Mouse (Mus musculus): ENCODE measurements around the gene Fgf5. TPM values are rescaled to one million over a fixed set of nuclear protein-coding genes. Genes with fewer than 3 reads are reported as not detected.
A peak's percentile ranks its signal among the peaks of the same experiment; 100 is the strongest.

The Fgf5 gene
- total RNA-seq, 2 experiments from 2014 or later = 3.3 to 4.1 TPM

DNA sequence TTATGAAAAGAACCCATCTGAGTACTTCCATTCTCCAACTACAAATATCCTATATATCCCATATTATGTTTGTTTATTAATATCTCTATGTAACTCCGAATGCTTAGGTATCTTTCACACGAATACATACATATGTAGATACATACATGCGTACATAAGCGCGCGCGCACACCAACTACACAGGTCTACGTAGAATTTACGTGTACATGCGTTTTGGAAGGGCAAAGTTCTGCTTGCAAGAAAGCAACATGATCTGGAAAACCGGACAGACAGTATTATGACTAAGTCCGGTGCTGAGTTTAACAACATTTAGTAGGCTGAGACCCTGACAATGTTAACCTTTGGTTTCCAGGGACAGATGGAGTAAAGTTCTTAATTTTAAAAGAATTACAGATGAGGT, 1.2 kb downstream of the Fgf5 start:
- H3K4me3 ChIP-seq = peak overlapping the region; percentile 54
- no peak for TF ChIP-seq CTCF (IDR thresholded peaks at IDR 0.05)
- no peak for DNase-seq (ENCODE audit: extremely low spot score in 1 of 2, low spot score in 2 of 2)
- H3K27ac ChIP-seq = no peak overlapping the region
- intact Hi-C loops (cut with DNase I) = loop anchor here (2.0 kb wide), 1 partner anchor 28 kb away; no protein-coding TSS in a partner anchor

DNA sequence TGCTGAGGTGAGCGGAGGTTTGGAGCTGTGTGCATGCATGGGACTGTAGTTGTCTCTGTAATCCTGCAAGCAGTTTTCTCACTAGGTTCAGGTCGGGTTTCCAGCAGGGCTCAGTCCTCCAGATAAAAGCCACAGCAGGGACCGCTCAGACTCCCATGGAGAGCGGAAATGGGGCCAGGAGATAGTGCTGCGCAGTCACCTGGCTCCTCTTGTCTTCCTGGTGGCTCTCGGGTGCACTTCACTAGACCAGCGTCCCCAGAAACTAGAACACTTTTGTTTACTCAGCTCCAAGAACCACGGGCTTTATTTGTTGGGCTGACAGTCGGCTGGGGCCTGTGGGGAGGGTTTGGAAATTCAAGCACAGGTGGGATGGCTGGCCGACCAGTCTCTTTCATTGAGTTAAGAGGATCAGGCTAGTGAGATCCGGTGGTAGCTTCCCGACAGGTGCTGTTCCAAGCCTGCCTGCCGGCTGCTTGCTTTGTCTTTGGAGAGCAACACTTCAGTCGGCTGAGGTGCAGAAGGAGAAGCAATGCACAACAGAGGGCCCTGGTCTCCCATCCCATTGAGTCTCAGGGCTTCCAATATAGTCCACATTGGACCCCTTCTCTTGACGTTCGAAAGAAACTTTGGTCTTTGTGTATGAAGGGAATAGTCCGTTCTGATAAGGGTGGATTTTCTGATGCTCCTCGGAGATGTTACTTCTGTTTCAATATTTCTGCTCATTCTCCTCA, 1.9 kb downstream of the Fgf5 start:
- Histone ChIP-seq H3K4me3 (peak overlapping the region; percentile 54), H3K27ac (no peak overlapping the region)
- intact Hi-C loops (cut with DNase I) = loop anchor here (2.0 kb wide), 1 partner anchor 27 kb away; no protein-coding TSS in a partner anchor
- no peak for TF ChIP-seq CTCF (IDR thresholded peaks at IDR 0.05)
- DNase-seq (ENCODE audit: extremely low spot score in 1 of 2, low spot score in 2 of 2) = no peak

- intact Hi-C loops (cut with DNase I) = no loop called here
- no peak for TF ChIP-seq CTCF (IDR thresholded peaks at IDR 0.05)
- DNase-seq (ENCODE audit: extremely low spot score in 1 of 2, low spot score in 2 of 2) = no peak
- no peak overlapping the region for H3K27ac ChIP-seq
- no peak overlapping the region for H3K4me3 ChIP-seq
Measured at GRCm38 (mm10) chr5:98275318-98275818, 21.4 kb downstream of the Fgf5 start.

DNA sequence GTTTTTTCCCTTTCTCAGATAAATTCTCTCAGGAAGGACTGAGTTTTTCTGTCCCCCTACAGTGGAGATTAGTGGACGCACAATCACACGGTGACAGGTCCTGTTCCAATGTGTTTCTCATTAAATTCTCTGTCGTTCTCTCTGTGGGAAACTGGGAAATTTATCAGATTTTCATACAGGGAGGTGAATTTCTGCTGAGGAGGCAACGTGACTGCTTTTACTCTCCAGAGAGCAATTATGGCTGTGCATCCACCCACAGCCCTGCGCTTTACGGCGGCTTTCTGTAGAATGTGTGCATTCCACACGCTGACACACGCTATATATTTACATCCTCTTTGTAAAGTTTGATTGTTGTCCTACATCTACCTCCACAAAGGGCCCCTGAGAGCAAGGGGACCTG, 28.0 kb downstream of the Fgf5 start:
- no peak for DNase-seq (ENCODE audit: extremely low spot score in 1 of 2, low spot score in 2 of 2)
- no peak overlapping the region for H3K4me3 ChIP-seq
- H3K27ac ChIP-seq = no peak overlapping the region
- intact Hi-C loops (cut with DNase I) = loop anchor here (2.0 kb wide), 2 partner anchors 27 to 35 kb away; partner anchors contain the start of gene Fgf5
- TF ChIP-seq CTCF (IDR thresholded peaks at IDR 0.05) = no peak

- intact Hi-C loops (cut with DNase I) = loop anchor here (2.0 kb wide), 2 partner anchors 29 to 37 kb away; partner anchors contain the start of gene Fgf5
- Histone ChIP-seq H3K27ac (no peak overlapping the region), H3K4me3 (no peak overlapping the region)
- no peak for DNase-seq (ENCODE audit: extremely low spot score in 1 of 2, low spot score in 2 of 2)
- no peak for TF ChIP-seq CTCF (IDR thresholded peaks at IDR 0.05)
Measured at GRCm38 (mm10) chr5:98283696-98284478, 29.9 kb downstream of the Fgf5 start.

- DNase-seq (ENCODE audit: extremely low spot score in 1 of 2, low spot score in 2 of 2) = no peak
- intact Hi-C loops (cut with DNase I) = no loop called here
- Histone ChIP-seq H3K4me3 (no peak overlapping the region), H3K27ac (no peak overlapping the region)
- TF ChIP-seq CTCF (IDR thresholded peaks at IDR 0.05) = no peak
Measured at GRCm38 (mm10) chr5:98290642-98291041, 36.7 kb downstream of the Fgf5 start.

GRCm38 (mm10) chr5:98292388-98293048, 38.5 kb downstream of the Fgf5 start:
- Histone ChIP-seq H3K27ac (no peak overlapping the region), H3K4me3 (peak overlapping the region; percentile 23; the same call in 1 of the 2 replicates)
- no peak for DNase-seq (ENCODE audit: extremely low spot score in 1 of 2, low spot score in 2 of 2)
- intact Hi-C loops (cut with DNase I) = no loop called here
- TF ChIP-seq CTCF (IDR thresholded peaks at IDR 0.05) = no peak

DNA sequence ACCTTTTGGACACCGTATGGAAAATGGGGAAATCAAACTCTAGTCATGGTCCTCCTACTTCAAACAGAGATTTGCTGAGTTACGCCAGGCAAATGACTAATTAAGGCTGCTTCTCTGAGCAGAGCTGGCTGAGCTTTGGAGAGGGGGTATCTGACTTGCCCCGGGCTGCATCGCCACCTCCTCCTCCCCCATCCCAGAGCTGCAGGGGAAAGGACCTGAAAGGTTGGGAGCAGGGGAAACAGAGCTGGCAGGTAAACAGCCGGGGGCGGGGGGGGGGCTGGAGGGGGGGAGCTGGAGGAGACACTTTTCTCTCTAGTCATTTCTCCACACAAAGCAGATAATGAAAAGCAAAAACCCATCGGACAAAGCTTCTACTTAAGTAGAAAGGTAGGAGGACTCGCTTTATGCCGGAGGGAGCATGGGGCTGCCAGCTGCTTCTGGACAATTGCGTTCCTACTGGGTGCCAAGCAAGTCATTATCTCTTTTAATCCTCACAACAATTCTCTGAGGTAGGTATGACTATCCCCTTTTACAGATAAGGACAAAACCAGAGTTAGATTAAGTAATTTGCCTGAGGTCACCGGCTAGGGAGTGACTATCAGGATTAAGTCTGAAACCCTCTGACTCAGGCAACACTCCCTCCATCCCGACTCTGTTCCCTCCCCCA, 39.2 kb downstream of the Fgf5 start:
- no peak for DNase-seq (ENCODE audit: extremely low spot score in 1 of 2, low spot score in 2 of 2)
- TF ChIP-seq CTCF (IDR thresholded peaks at IDR 0.05) = no peak
- H3K4me3 ChIP-seq = 0 out of 2 replicates have a peak overlapping the region, but pooled peaks have one; percentile 23
- no peak overlapping the region for H3K27ac ChIP-seq
- intact Hi-C loops (cut with DNase I) = no loop called here

GRCm38 (mm10) chr5:98300079-98300478, 46.1 kb downstream of the Fgf5 start:
- Histone ChIP-seq H3K4me3 (no peak overlapping the region), H3K27ac (no peak overlapping the region)
- intact Hi-C loops (cut with DNase I) = no loop called here
- DNase-seq (ENCODE audit: extremely low spot score in 1 of 2, low spot score in 2 of 2) = no peak
- no peak for TF ChIP-seq CTCF (IDR thresholded peaks at IDR 0.05)

- intact Hi-C loops (cut with DNase I) = no loop called here
- DNase-seq (ENCODE audit: extremely low spot score in 1 of 2, low spot score in 2 of 2) = no peak
- Histone ChIP-seq H3K4me3 (no peak overlapping the region), H3K27ac (no peak overlapping the region)
- no peak for TF ChIP-seq CTCF (IDR thresholded peaks at IDR 0.05)
Measured at GRCm38 (mm10) chr5:98305673-98306072, 51.7 kb downstream of the Fgf5 start.

GRCm38 (mm10) chr5:98306528-98306927, 52.5 kb downstream of the Fgf5 start:
- TF ChIP-seq CTCF (IDR thresholded peaks at IDR 0.05) = no peak
- intact Hi-C loops (cut with DNase I) = no loop called here

More at GRCm38 (mm10) chr5:98306528-98306927, 52.5 kb downstream of the Fgf5 start:
- H3K27ac ChIP-seq = no peak overlapping the region
- no peak overlapping the region for H3K4me3 ChIP-seq
- DNase-seq (ENCODE audit: extremely low spot score in 1 of 2, low spot score in 2 of 2) = no peak

Measured in left cerebral cortex, adult 2 months (tissue).